Mouse (Mus musculus) intestine, embryonic 15.5 days (tissue): ENCODE data around the gene Rfx2. TPM values are rescaled to one million over a fixed set of nuclear protein-coding genes. Genes with fewer than 3 reads are reported as not detected.
A peak's percentile ranks its signal among the peaks of the same experiment; 100 is the strongest.

Experiments
- ATAC-seq: fragments of 200-750 bp; cut with Nextera tagmentation; 2 replicates; pipeline ENCODE4 v1.8.0; 2017; ENCODE audit warnings: moderate TSS enrichment, moderate library complexity
- H3K27ac ChIP-seq: fragments of 300-500 bp; sonication (generic); 2 replicates; pipeline ENCODE4 v1.5.1; 2015; ENCODE audit warnings: mild to moderate bottlenecking, inconsistent platforms
- H3K27me3 ChIP-seq: fragments of 300-500 bp; sonication (generic); replicated peaks from 2 replicates; pipeline ENCODE4 v1.6.1; 2015; ENCODE audit warnings: inconsistent platforms
- H3K36me3 ChIP-seq: fragments of 300-500 bp; sonication (generic); 2 replicates; pipeline ENCODE4 v1.6.1; 2015; ENCODE audit warnings: inconsistent platforms
- H3K4me1 ChIP-seq: fragments of 300-500 bp; sonication (generic); replicated peaks from 2 replicates; pipeline ENCODE4 v1.6.1; 2015; ENCODE audit warnings: inconsistent platforms
- H3K4me2 ChIP-seq: fragments of 300-500 bp; sonication (generic); replicated peaks from 2 replicates; pipeline ENCODE4 v1.6.1; 2015; ENCODE audit warnings: mild to moderate bottlenecking, inconsistent platforms
- H3K4me3 ChIP-seq: fragments of 300-500 bp; sonication (generic); replicated peaks from 2 replicates; pipeline ENCODE4 v1.5.1; 2015; ENCODE audit warnings: inconsistent platforms
- H3K9ac ChIP-seq: fragments of 300-500 bp; sonication (generic); 2 replicates; pipeline ENCODE4 v1.6.1; 2015; ENCODE audit warnings: inconsistent platforms
- H3K9me3 ChIP-seq: fragments of 300-500 bp; sonication (generic); 2 replicates; pipeline ENCODE4 v1.6.1; 2016; ENCODE audit warnings: inconsistent platforms
- WGBS: fragments of 180-500 bp; shearing (Covaris S2); methylation state at CpG from one replicate; pipeline ENCODE4 v1.1.7; 2015; 5-methylcytosine and 5-hydroxymethylcytosine counted together
- polyA plus RNA-seq: library from polyadenylated mRNA; unstranded; fragments of >200 nt; fragmentation: Nextera tagmentation; extraction: Ambion mirVana; gene quantifications from 2 replicates; pipeline ENCODE4 v1.2.1, GENCODE M21; 2015

Gene Rfx2
- polyA plus RNA-seq, 1 experiment from 2014 or later: 3.1 TPM

DNA sequence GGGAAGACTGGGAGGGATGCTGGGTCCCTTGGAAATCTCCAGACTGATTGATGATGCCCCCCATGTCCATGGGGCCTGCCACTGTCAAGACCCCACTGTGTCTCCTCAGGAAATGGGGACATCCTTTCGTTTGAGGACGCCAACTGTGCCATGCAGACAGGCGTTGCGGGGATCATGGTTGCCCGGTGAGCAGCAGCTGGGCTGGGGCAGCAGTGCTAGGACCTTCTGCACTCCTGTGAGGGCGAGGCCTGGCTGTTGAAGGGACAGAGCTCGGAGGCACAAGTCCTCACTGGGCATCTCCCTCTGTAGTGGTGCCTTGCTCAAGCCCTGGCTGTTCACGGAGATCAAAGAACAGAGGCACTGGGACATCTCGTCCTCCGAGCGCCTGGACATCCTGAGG, 61.9 kb downstream of the Rfx2 start:
- Histone ChIP-seq H3K4me2 (no peak overlapping the region), H3K4me3 (no peak overlapping the region), H3K9me3 (no peaks in the 10 kb centered on the region), H3K36me3 (peaks cover 31% of the 10 kb centered on the region), H3K4me1 (0 out of 2 replicates have a peak, but pooled peaks cover 5% of the 10 kb centered on the region), H3K27me3 (no peaks in the 10 kb centered on the region), H3K27ac (no peak overlapping the region), H3K9ac (no peak overlapping the region)
- ATAC-seq: no peak
- 93% methylated on average over 11 of the region's 11 CpGs for WGBS

DNA sequence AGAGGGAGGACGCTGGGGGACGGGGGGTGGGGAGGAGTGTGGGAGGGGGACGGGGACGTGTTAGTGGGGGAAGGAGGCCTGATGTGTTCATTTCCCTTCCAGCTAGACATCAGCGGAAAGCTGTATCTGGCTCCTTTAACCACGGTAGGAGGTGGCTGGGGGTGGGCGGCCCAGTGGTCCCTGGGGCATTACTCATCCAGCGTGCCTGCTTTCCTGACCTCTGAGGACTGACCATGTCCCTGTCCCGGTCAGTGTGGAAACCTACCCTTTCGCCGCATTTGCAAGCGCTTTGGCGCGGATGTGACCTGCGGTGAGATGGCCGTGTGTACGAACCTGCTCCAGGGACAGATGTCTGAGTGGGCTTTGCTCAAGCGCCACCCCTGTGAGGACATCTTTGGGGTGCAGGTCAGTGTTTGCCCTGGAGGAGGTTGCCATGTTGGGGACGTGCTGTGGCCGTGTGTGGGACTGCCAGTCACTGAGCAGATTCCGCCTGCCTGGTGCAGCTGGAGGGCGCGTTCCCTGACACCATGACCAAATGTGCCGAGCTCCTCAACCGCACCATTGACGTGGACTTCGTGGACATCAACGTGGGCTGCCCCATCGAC, 63.2 kb downstream of the Rfx2 start:
- H3K4me2 ChIP-seq: no peak overlapping the region
- WGBS: 96% methylated on average over 29 of the region's 29 CpGs
- H3K4me1 ChIP-seq: peaks cover 14% of the 10 kb centered on the region
- no peak overlapping the region for H3K4me3 ChIP-seq
- peaks cover 31% of the 10 kb centered on the region for H3K36me3 ChIP-seq
- H3K27ac ChIP-seq: no peak overlapping the region
- no peaks in the 10 kb centered on the region for H3K9me3 ChIP-seq
- H3K9ac ChIP-seq: no peak overlapping the region
- no peak for ATAC-seq
- H3K27me3 ChIP-seq: no peaks in the 10 kb centered on the region

DNA sequence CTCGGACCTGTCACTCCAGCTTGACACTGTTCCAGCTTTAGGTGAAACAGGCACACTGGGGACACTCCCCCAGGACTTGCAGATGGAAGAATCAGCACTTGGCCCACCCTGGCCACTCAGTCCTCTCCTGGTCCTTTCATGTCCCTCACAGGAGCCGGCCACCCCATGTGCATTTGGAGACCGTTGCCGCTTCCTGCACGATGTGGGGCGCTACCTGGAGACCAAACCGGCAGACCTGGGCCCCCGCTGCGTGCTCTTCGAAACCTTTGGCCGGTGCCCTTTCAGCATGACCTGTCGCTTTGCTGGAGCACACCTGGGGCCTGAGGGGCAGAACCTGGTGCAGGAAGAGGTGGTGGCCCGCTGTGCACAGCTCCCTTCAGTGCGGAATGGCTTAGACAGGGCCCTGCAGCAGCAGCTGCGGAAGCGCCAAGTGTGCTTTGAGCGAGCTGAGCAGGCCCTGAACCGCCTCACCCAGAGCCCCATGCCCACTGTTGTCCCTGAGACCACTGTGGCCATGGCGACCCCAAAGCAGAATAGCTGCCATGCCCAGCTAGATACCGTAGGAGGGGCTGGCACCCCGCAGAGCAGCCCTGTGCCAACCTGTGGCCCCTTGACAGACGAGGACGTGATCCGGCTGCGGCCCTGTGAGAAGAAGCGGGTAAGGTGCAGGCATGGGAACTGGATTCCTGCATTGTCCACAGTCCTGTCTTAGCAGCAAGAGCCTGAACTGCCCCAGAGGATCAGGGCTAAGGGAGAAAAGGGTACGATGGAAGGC, 64.0 kb downstream of the Rfx2 start:
- 95% methylated on average over 27 of the region's 27 CpGs for WGBS
- peaks cover 20% of the 10 kb centered on the region for H3K4me1 ChIP-seq
- H3K27ac ChIP-seq: no peak overlapping the region
- H3K36me3 ChIP-seq: peaks cover 31% of the 10 kb centered on the region
- no peaks in the 10 kb centered on the region for H3K27me3 ChIP-seq
- ATAC-seq: no peak
- no peaks in the 10 kb centered on the region for H3K9me3 ChIP-seq
- no peak overlapping the region for H3K4me2 ChIP-seq
- no peak overlapping the region for H3K4me3 ChIP-seq
- H3K9ac ChIP-seq: no peak overlapping the region

DNA sequence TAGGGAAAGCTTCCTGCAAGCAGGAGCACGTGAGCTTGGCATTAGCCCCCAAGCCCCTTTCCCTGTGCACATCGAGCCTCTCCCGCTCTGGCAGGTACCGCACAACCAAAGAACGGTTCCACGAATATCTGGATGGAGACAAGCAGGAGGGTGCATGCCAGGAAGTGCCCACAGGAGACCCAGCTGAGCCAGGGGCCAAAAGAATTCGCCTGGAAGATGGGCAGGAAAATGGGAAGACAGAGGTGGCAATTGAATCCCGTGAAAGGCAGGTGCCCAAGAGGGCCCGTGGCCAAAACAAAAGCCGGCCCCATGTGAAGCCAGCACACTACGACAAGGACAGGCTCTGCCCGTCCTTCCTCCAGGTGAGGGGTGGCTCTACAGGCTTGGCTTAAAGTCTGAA, 65.4 kb downstream of the Rfx2 start:
- 0 out of 2 replicates have a peak, but pooled peaks cover under 1% of the 10 kb centered on the region for H3K27me3 ChIP-seq
- H3K36me3 ChIP-seq: peaks cover 30% of the 10 kb centered on the region
- WGBS: 47% methylated on average over 12 of the region's 12 CpGs
- H3K4me3 ChIP-seq: peak overlapping the region; percentile 78
- peak; percentile 2; the same call in 1 of the 2 replicates for ATAC-seq
- H3K9me3 ChIP-seq: no peaks in the 10 kb centered on the region
- H3K4me1 ChIP-seq: peaks cover 26% of the 10 kb centered on the region
- H3K4me2 ChIP-seq: peak overlapping the region; percentile 84
- H3K9ac ChIP-seq: peak overlapping the region; percentile 84
- H3K27ac ChIP-seq: no peak overlapping the region

DNA sequence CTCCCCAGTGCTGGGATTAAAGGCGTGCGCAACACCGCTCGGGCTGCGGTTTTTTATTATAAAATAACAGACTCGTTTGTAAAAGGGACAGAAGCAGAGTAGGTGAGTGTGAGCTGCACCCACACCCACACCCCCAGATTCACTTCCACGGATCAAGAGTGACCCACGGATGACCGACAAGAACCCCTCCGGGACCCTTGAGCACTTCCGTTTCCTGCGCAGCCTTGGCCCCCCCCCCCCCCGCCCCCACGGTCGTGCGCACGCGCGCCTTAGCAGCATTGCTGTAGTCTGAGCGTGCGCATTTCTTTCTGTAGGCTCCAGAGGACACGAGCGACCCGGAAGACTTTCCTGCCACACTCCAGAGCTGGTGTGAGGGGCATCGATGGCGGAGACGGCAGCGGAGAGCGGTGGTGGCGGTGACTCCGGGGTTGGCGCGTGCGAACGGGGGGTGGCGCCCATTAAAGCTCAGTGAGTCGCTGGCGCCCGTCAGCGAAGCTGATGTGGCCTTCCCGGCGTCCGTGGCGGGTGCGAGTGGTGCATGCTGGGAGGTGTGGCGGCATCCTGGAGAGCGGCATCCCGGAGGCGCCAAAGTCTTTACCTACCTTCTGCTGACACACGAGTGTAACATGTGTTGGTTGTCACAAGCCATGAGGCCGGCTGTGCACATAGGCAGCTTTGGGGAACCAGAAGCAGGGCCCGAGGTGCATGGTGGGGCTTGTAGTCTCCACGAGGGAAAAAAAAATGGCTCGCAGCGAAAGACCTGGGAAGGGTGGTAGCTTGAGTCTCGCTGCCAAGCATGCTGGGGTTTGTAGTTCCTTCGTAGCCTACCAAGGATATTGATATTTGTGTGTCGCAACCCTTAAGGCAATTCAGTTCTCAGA, 66.1 kb downstream of the Rfx2 start, which contains the start of gene Dus3l:
Dus3l (plus strand) TSS at position 284 of the 881 bp plus-strand sequence.
- Histone ChIP-seq H3K4me3 (peak within 1 kb of the TSS; percentile 78), H3K9ac (peak within 1 kb of the TSS; percentile 84), H3K36me3 (peaks cover 26% of the 10 kb centered on the region), H3K4me2 (peak within 1 kb of the TSS; percentile 84), H3K4me1 (peaks cover 26% of the 10 kb centered on the region), H3K27me3 (0 out of 2 replicates have a peak, but pooled peaks cover 3% of the 10 kb centered on the region), H3K27ac (peak within 1 kb of the TSS; percentile 96), H3K9me3 (no peaks in the 10 kb centered on the region)
- 2% methylated on average over 57 of the region's 58 CpGs for WGBS
- ATAC-seq: peak; percentile 84

DNA sequence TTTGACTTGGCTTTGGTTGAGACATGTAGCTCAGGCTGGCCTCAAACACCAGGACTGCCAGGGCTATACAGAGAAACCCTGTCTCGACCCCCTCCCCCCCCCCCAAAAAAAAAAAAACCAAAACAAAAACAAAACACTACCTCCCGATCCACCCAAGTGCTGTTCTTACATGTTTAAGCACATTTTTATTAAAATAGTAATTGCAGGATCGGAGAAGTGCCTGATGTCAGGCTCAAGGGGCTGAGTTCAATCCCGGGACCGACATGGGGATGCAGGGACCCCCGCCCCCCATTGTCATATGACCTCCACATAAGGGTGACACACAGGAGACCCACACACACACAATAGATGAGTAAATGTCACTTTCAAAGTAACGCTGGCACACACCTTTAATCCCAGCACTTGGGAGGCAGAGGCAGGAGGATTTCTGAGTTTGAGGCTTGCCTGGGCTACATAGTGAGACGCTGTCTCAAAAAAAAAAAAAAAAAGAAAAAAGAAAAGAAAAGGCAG, 67.0 kb downstream of the Rfx2 start:
- no peak for ATAC-seq
- Histone ChIP-seq H3K9ac (no peak overlapping the region), H3K9me3 (no peaks in the 10 kb centered on the region), H3K4me1 (peaks cover 29% of the 10 kb centered on the region), H3K4me3 (peak overlapping the region; percentile 78; the same call in 1 of the 2 replicates), H3K27ac (peak overlapping the region; percentile 86; the same call in 1 of the 2 replicates), H3K27me3 (0 out of 2 replicates have a peak, but pooled peaks cover 3% of the 10 kb centered on the region), H3K36me3 (peaks cover 17% of the 10 kb centered on the region), H3K4me2 (peak overlapping the region; percentile 84)
- WGBS: 72% methylated on average over 8 of the region's 8 CpGs

DNA sequence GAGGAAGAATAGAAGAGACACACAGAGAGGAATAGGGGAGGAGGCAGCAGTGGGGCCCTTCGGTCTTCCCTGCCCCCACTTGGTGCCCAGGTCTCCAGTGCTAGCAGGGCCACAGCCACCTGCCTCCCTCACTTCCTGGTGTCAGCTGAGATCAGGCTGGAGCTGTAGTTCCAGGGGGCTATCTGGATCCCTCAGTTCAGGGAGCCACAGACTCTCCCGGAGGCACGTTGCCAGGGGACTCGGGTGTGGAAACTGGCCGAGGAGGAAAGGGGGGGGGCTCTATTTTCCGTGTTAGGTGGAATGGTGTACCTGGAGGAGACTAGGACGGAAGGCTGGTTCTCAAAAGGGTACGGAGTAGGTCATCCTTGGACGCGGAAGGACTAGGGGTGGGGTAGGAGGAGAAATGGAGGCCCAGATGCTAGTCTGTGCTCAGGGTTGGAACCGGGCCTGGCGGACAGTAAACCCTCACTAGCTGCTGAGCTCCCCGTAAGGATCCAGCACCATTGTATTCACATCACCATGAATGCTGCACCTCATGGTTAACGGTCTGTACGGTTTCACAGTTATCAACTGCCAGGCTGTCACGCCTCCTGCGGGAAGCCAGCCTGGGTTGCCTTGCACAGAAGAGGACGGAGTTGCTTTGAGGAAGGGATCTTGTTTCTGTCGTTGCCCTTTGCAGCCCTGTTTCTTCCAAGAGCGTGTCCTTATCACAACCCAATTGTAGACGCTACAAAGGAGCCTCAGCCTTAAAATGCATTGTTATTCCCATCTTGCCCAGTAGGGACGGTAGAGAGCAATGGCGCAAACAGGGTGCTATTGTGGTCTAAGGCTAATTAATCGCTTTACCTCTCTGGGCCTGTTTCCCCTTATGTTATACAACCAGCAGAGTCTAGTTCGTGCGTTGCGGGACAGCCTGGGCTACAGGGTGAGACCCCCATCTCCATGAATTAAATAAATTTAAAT, 67.8 kb downstream of the Rfx2 start:
- Histone ChIP-seq H3K9me3 (no peaks in the 10 kb centered on the region), H3K9ac (0 out of 2 replicates have a peak overlapping the region, but pooled peaks have one; percentile 2), H3K27me3 (0 out of 2 replicates have a peak, but pooled peaks cover 3% of the 10 kb centered on the region), H3K36me3 (peaks cover 11% of the 10 kb centered on the region), H3K4me2 (peak overlapping the region; percentile 84), H3K4me1 (peaks cover 32% of the 10 kb centered on the region), H3K4me3 (no peak overlapping the region), H3K27ac (peak overlapping the region; percentile 86)
- WGBS: 43% methylated on average over 27 of the region's 27 CpGs
- no peak for ATAC-seq

DNA sequence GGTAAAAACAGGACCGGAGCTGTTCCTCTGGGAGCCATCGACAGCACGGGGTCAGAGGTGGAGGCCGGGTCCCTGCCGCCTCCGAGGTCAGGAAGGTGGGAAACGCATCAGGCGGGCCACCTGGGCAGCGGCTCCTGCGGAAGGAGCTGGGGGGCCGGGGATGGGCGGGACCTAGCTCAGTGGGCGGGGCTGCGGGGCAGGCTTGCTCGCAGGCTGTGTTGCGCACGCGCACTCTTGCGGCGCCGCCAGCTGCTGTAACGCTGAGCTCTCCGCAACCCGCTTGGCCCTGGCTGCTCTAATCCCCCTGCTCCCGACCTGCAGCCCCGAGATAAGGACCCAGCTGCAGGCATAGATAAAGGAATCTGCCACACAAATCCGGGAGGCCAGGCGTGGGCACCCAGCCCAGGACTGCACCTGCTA, 68.8 kb downstream of the Rfx2 start:
- Histone ChIP-seq H3K36me3 (peaks cover 4% of the 10 kb centered on the region; the same call in 1 of the 2 replicates), H3K4me2 (peak overlapping the region; percentile 84), H3K27ac (peak overlapping the region; percentile 86), H3K27me3 (peaks cover 3% of the 10 kb centered on the region; the same call in 1 of the 2 replicates), H3K4me3 (peak overlapping the region; percentile 46), H3K4me1 (peaks cover 41% of the 10 kb centered on the region), H3K9ac (peak overlapping the region; percentile 54), H3K9me3 (no peaks in the 10 kb centered on the region)
- ATAC-seq: peak; percentile 48
- 0% methylated on average over 28 of the region's 28 CpGs for WGBS

DNA sequence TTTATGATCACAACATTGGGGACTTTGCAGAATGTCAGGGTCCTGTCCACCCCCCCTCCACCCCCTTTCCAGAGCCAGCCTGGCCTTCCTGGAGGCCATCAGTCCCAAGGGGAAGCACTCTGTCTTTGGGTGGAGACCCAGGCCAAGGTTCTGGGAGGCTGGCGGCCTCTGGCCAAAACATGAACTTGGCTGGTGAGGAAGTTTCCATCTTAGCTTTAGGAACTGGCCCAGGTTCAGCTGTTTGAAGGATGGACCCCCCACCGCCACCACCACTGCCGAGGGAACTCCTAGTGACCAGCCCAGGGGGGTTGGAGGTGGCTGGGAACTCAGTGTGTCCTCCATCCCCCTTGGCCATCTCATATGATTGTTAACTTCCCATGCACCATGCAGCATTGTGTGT, 69.7 kb downstream of the Rfx2 start:
- no peak overlapping the region for H3K27ac ChIP-seq
- H3K4me3 ChIP-seq: no peak overlapping the region
- no peaks in the 10 kb centered on the region for H3K36me3 ChIP-seq
- no peak overlapping the region for H3K9ac ChIP-seq
- H3K27me3 ChIP-seq: peaks cover 9% of the 10 kb centered on the region
- peaks cover 45% of the 10 kb centered on the region for H3K4me1 ChIP-seq
- no peak for ATAC-seq
- H3K4me2 ChIP-seq: no peak overlapping the region; the same call in 1 of the 2 replicates
- 47% methylated on average over 3 of the region's 3 CpGs for whole genome bisulfite sequencing
- no peaks in the 10 kb centered on the region for H3K9me3 ChIP-seq

DNA sequence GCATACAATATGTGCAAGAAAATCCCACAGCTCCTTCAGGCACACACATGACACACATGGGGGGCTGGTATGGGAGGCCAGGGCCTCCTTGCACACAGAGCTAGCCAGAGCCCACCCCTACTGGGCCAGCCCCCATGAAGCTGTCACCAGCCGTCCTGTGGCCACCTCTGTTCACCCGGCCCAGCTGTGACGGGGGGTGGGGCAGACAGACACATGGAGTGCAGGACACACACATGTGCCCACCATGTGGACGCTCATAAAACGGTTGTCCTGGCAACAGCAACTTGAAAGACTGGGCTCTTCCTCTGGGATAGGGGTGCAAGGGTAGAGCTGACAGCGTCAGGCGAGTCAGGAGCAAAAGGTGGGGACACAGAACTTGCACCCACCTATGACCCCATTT, 71.6 kb downstream of the Rfx2 start:
- H3K4me2 ChIP-seq: no peak overlapping the region
- peaks cover 21% of the 10 kb centered on the region for H3K27me3 ChIP-seq
- peaks cover 48% of the 10 kb centered on the region for H3K4me1 ChIP-seq
- ATAC-seq: no peak
- no peaks in the 10 kb centered on the region for H3K36me3 ChIP-seq
- 51% methylated on average over 7 of the region's 7 CpGs for WGBS
- no peak overlapping the region for H3K27ac ChIP-seq
- H3K4me3 ChIP-seq: no peak overlapping the region
- no peak overlapping the region for H3K9ac ChIP-seq
- no peaks in the 10 kb centered on the region for H3K9me3 ChIP-seq

DNA sequence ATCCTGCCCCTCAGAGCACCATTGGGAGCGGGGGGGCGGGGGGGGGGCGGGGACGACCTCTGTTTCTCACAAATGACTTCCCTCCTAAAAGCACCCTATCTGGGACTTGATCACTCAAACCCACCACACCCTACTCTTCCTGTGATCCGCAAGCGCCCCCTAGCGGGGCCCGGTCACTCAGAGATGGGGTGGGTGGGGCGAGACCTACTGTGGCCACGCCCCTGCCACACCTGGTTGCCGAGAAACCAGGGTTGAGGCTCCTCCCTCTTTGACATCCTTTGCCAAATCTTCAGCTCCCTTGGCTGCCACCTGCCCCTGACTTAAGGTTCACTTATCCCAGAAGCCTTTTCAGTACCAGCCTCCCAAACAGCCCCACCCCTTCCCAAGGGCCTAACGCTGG, 72.7 kb downstream of the Rfx2 start:
- Histone ChIP-seq H3K27me3 (peaks cover 32% of the 10 kb centered on the region), H3K36me3 (no peaks in the 10 kb centered on the region), H3K4me3 (no peak overlapping the region), H3K9me3 (no peaks in the 10 kb centered on the region), H3K9ac (no peak overlapping the region), H3K4me2 (peak overlapping the region; percentile 100), H3K27ac (0 out of 2 replicates have a peak overlapping the region, but pooled peaks have one; percentile 32), H3K4me1 (peaks cover 53% of the 10 kb centered on the region)
- peak; percentile 4; the same call in 1 of the 2 replicates for ATAC-seq
- WGBS: 6% methylated on average over 12 of the region's 12 CpGs
